Mouse (Mus musculus) CH12.LX (cell line): Measurements from ENCODE around the gene Cbx1. TPM values are rescaled to one million over a fixed set of nuclear protein-coding genes. Genes with fewer than 3 reads are reported as not detected.

Source experiments
- DNase-seq: peaks from one replicate; pipeline ENCODE4 v3.0.0-alpha.2; 2013; ENCODE audit errors: extremely low read depth
- H3K27ac ChIP-seq: 2 replicates; pipeline ENCODE4 v1.5.1; 2012; ENCODE audit warnings: low read depth, mild to moderate bottlenecking, control low read depth, moderate library complexity; ENCODE audit not compliant: insufficient read depth
- H3K27me3 ChIP-seq: replicated peaks from 2 replicates; pipeline ENCODE3; 2012; ENCODE audit warnings: inconsistent platforms
- H3K36me3 ChIP-seq, 2 experiments: replicated peaks in 1 of 2; 2 replicates each; pipeline versions ENCODE3 to v1.6.1; 2012; ENCODE audit warnings: inconsistent platforms in 1 of 2, low read length in 1 of 2, mild to moderate bottlenecking in 1 of 2, mixed read lengths in 1 of 2, moderate library complexity in 1 of 2; ENCODE audit not compliant: control insufficient read depth in 1 of 2, insufficient read depth in 1 of 2
- H3K4me1 ChIP-seq, 2 experiments: 2 replicates each; pipeline ENCODE4 v1.6.1; 2012; ENCODE audit warnings: inconsistent platforms in 1 of 2, moderate library complexity in 1 of 2; ENCODE audit not compliant: insufficient read depth in 2 of 2, control insufficient read depth in 1 of 2
- H3K4me2 ChIP-seq: 2 replicates; pipeline ENCODE4 v1.6.1; 2012; ENCODE audit warnings: low read depth, mild to moderate bottlenecking, control low read depth; ENCODE audit not compliant: poor library complexity, insufficient read depth, severe bottlenecking
- H3K4me3 ChIP-seq, 3 experiments: fragments of 150-350 bp in 1 of 3; sonication (generic) in 1 of 3; replicated peaks in 1 of 3; 2 replicates each; pipeline versions ENCODE3 to v1.5.1; 2011 to 2012; ENCODE audit warnings: low read depth in 2 of 3, low read length in 2 of 3, mild to moderate bottlenecking in 2 of 3, moderate library complexity in 2 of 3, control low read depth in 1 of 3, improper control_type of control experiment in 1 of 3, inconsistent platforms in 1 of 3, mixed read lengths in 1 of 3; ENCODE audit not compliant: poor library complexity in 1 of 3
- H3K79me2 ChIP-seq: replicated peaks from 2 replicates; pipeline ENCODE4 v1.6.1; 2012; ENCODE audit warnings: mild to moderate bottlenecking, moderate library complexity; ENCODE audit not compliant: control insufficient read depth, poor library complexity, insufficient read depth, severe bottlenecking; ENCODE audit errors: extremely low read depth
- H3K9ac ChIP-seq: 2 replicates; pipeline ENCODE4 v1.6.1; 2012; ENCODE audit warnings: low read depth, mild to moderate bottlenecking, control low read depth, moderate library complexity; ENCODE audit not compliant: insufficient read depth
- H3K9me3 ChIP-seq: replicated peaks from 2 replicates; pipeline ENCODE3; 2012; ENCODE audit warnings: low read length, inconsistent platforms, mixed read lengths
- BHLHE40 ChIP-seq: IDR thresholded peaks from 2 replicates; pipeline ENCODE4 v1.6.1; 2011; ENCODE audit warnings: mild to moderate bottlenecking, low read depth, low read length, improper control_type of control experiment
- CHD1 ChIP-seq: IDR thresholded peaks from 2 replicates; pipeline ENCODE4 v1.6.1; 2012; ENCODE audit warnings: low read depth, low read length, improper control_type of control experiment, inconsistent platforms
- CTCF ChIP-seq, 2 experiments: IDR thresholded peaks in 1 of 2; conservative IDR thresholded peaks in 1 of 2; 2 replicates each; pipeline ENCODE4 v1.5.1; 2011 to 2012; ENCODE audit warnings: low read depth in 2 of 2, low read length in 2 of 2, improper control_type of control experiment in 1 of 2, inconsistent platforms in 1 of 2, mild to moderate bottlenecking in 1 of 2, moderate library complexity in 1 of 2
- E2F4 ChIP-seq: IDR thresholded peaks from 2 replicates; pipeline ENCODE4 v1.6.1; 2011; ENCODE audit warnings: low read depth, low read length, improper control_type of control experiment; ENCODE audit not compliant: insufficient replicate concordance
- EP300 ChIP-seq: IDR thresholded peaks from 2 replicates; pipeline ENCODE4 v1.6.1; 2011; ENCODE audit warnings: low read length, improper control_type of control experiment
- ETS1 ChIP-seq: conservative IDR thresholded peaks from 2 replicates; pipeline ENCODE4 v1.6.1; 2012; ENCODE audit warnings: low read depth, mild to moderate bottlenecking, inconsistent platforms, low read length, improper control_type of control experiment, moderate library complexity
- GABPA ChIP-seq: IDR thresholded peaks from 2 replicates; pipeline ENCODE4 v1.6.1; 2012; ENCODE audit warnings: low read depth, low read length, improper control_type of control experiment, inconsistent platforms; ENCODE audit not compliant: insufficient replicate concordance
- HCFC1 ChIP-seq: IDR thresholded peaks from 2 replicates; pipeline ENCODE4 v1.6.1; 2012; ENCODE audit warnings: low read depth, mild to moderate bottlenecking, inconsistent platforms, low read length, improper control_type of control experiment
- IRF4 ChIP-seq: IDR thresholded peaks from 2 replicates; pipeline ENCODE4 v1.6.1; 2014; ENCODE audit warnings: low read depth, mild to moderate bottlenecking, inconsistent platforms, low read length, improper control_type of control experiment
- JUN ChIP-seq: IDR thresholded peaks from 2 replicates; pipeline ENCODE4 v1.6.1; 2011; ENCODE audit warnings: low read depth, mild to moderate bottlenecking, low read length, improper control_type of control experiment, moderate library complexity; ENCODE audit not compliant: insufficient read depth
- JUND ChIP-seq: conservative IDR thresholded peaks from 2 replicates; pipeline ENCODE4 v1.6.1; 2011; ENCODE audit warnings: low read depth, low read length, improper control_type of control experiment
- MAFK ChIP-seq: IDR thresholded peaks from 2 replicates; pipeline ENCODE4 v1.6.1; 2011; ENCODE audit warnings: low read length, improper control_type of control experiment; ENCODE audit not compliant: insufficient replicate concordance
- MAZ ChIP-seq: IDR thresholded peaks from 2 replicates; pipeline ENCODE4 v1.6.1; 2012; ENCODE audit warnings: low read depth, mild to moderate bottlenecking, inconsistent platforms, low read length, improper control_type of control experiment, moderate library complexity
- MEF2A ChIP-seq: IDR thresholded peaks from 2 replicates; pipeline ENCODE4 v1.6.1; 2014; ENCODE audit warnings: low read depth, mild to moderate bottlenecking, inconsistent platforms, low read length, improper control_type of control experiment, borderline replicate concordance
- MYC ChIP-seq: IDR thresholded peaks from 2 replicates; pipeline ENCODE4 v1.6.1; 2011; ENCODE audit warnings: low read depth, mild to moderate bottlenecking, improper control_type of control experiment, low read length
- NELFE ChIP-seq: IDR thresholded peaks from 2 replicates; pipeline ENCODE4 v1.6.1; 2011; ENCODE audit warnings: low read depth, low read length, improper control_type of control experiment
- POLR2A ChIP-seq: IDR thresholded peaks from 2 replicates; pipeline ENCODE4 v1.6.1; 2011; ENCODE audit warnings: low read depth, mild to moderate bottlenecking, improper control_type of control experiment, low read length
- POLR2AphosphoS2 ChIP-seq: IDR thresholded peaks from 2 replicates; pipeline ENCODE4 v1.6.1; 2011; ENCODE audit warnings: low read depth, low read length, improper control_type of control experiment
- RAD21 ChIP-seq: IDR thresholded peaks from 2 replicates; pipeline ENCODE4 v1.6.1; 2011; ENCODE audit warnings: low read depth, mild to moderate bottlenecking, low read length, improper control_type of control experiment, moderate library complexity
- RCOR1 ChIP-seq: conservative IDR thresholded peaks from 2 replicates; pipeline ENCODE4 v1.6.1; 2012; ENCODE audit warnings: low read depth, mild to moderate bottlenecking, inconsistent platforms, low read length, improper control_type of control experiment
- SMC3 ChIP-seq: IDR thresholded peaks from 2 replicates; pipeline ENCODE4 v1.6.1; 2011; ENCODE audit warnings: low read depth, low read length, improper control_type of control experiment
- TBP ChIP-seq: conservative IDR thresholded peaks from 2 replicates; pipeline ENCODE4 v1.6.1; 2011; ENCODE audit warnings: low read depth, low read length, improper control_type of control experiment
- USF2 ChIP-seq: conservative IDR thresholded peaks from 2 replicates; pipeline ENCODE4 v1.6.1; 2011; ENCODE audit warnings: low read depth, low read length, improper control_type of control experiment
- ZC3H11A ChIP-seq: IDR thresholded peaks from 2 replicates; pipeline ENCODE4 v1.6.1; 2012; ENCODE audit warnings: low read depth, mild to moderate bottlenecking, inconsistent platforms, low read length, improper control_type of control experiment
- ZMIZ1 ChIP-seq: IDR thresholded peaks from 2 replicates; pipeline ENCODE4 v1.6.1; 2012; ENCODE audit warnings: low read depth, mild to moderate bottlenecking, inconsistent platforms, low read length, improper control_type of control experiment
- ZNF384 ChIP-seq: IDR thresholded peaks from 2 replicates; pipeline ENCODE4 v1.6.1; 2012; ENCODE audit warnings: low read depth, low read length, improper control_type of control experiment, inconsistent platforms
- dilution Hi-C: fragments of 300-500 bp; cut with MboI; formaldehyde crosslinking; loops from 2 replicates; pipeline ENCODE4 v1.14.3; 2020; ENCODE audit warnings: low sequenced_read_pairs; ENCODE audit not compliant: extremely low pct_unique_long_range_greater_than_20kb, extremely low pct_ligation_motif_present
- in situ Hi-C: fragments of 300-500 bp; cut with MboI; formaldehyde crosslinking; loops from 3 replicates; pipeline ENCODE4 v1.14.3; 2019; ENCODE audit warnings: low sequenced_read_pairs, low pct_ligation_motif_present, low pct_unique_long_range_greater_than_20kb, mixed read lengths
- polyA plus RNA-seq: library from polyadenylated mRNA; unstranded; fragments of >175 nt; gene quantifications from 2 replicates; pipeline ENCODE4 v1.2.1, GENCODE M21; 2012; ENCODE audit warnings: low read depth; ENCODE audit not compliant: insufficient read length
- total RNA-seq, 2 experiments: library from RNA; depleted of rRNA; stranded (reverse); fragments of 300-350 nt in 1 of 2; fragments of >200 nt in 1 of 2; gene quantifications; 2 replicates each; pipeline ENCODE4 v1.2.3; 2012 to 2014

Gene Cbx1
- total and polyA plus RNA-seq, 3 experiments: 115 to 223 (median 144) TPM

GRCm38 (mm10) chr11:96837298-96837697 lies 48.4 kb downstream of the Cbx1 start:
- Histone ChIP-seq H3K4me2 (peak overlapping the region; percentile 58; the same call in 1 of the 2 replicates), H3K9ac (no peak overlapping the region), H3K4me1 (peaks cover 7 to 39% of the 10 kb centered on the region in 2 experiments), H3K27me3 (peaks cover 13% of the 10 kb centered on the region), H3K36me3 (no peaks in the 10 kb centered on the region), H3K27ac (no peak overlapping the region), H3K79me2 (no peaks in the 10 kb centered on the region), H3K9me3 (no peaks in the 10 kb centered on the region), H3K4me3 (no peak overlapping the region)
- peak; percentile 60 for DNase-seq
- dilution Hi-C loops (no loop called here), in situ Hi-C loops (loop anchor here (5.0 kb wide), 1 partner anchor 35 kb away; no protein-coding TSS in a partner anchor)
- TF ChIP-seq E2F4: no peak
- TF ChIP-seq POLR2A: no peak
- TF ChIP-seq HCFC1: no peak; the same call in 1 of the 2 replicates
- TF ChIP-seq IRF4: peak; percentile 66; the same call in 1 of the 2 replicates
- TF ChIP-seq MAZ: peak; percentile 60; the same call in 1 of the 2 replicates
- peak in 1 of 2 experiments; percentile 86; a peak in 3 of 4 replicates for TF ChIP-seq CTCF (conservative IDR thresholded peaks at IDR 0.05 in 1 of 2, IDR thresholded peaks at IDR 0.05 in 1 of 2; ENCODE audit: low read depth in 2 of 2, low read length in 2 of 2)
- no peak for TF ChIP-seq POLR2AphosphoS2
- peak; percentile 52; the same call in 1 of the 2 replicates for TF ChIP-seq MEF2A
- no peak for TF ChIP-seq RCOR1
- TF ChIP-seq NELFE: peak; percentile 52; the same call in 1 of the 2 replicates
- peak; percentile 77 for TF ChIP-seq SMC3
- TF ChIP-seq USF2: no peak
- TF ChIP-seq MYC: no peak
- TF ChIP-seq ZNF384: no peak
- TF ChIP-seq BHLHE40: no peak
- TF ChIP-seq GABPA: no peak
- TF ChIP-seq RAD21: peak; percentile 84

- no peak overlapping the region for H3K4me3 ChIP-seq
- no peak overlapping the region for H3K27ac ChIP-seq
- peaks cover 6 to 29% of the 10 kb centered on the region in 2 experiments for H3K4me1 ChIP-seq
- no peaks in the 10 kb centered on the region for H3K36me3 ChIP-seq
- no peak overlapping the region for H3K4me2 ChIP-seq
- H3K27me3 ChIP-seq: peaks cover 13% of the 10 kb centered on the region
- no peaks in the 10 kb centered on the region for H3K9me3 ChIP-seq
- H3K79me2 ChIP-seq: no peaks in the 10 kb centered on the region
- DNase-seq: no peak
- no peak overlapping the region for H3K9ac ChIP-seq
- dilution Hi-C loops: no loop called here
- TF ChIP-seq ETS1 (no peak), JUN (no peak), ZMIZ1 (no peak), USF2 (no peak), POLR2A (no peak), EP300 (no peak), TBP (no peak), MAFK (no peak), MYC (no peak), CHD1 (no peak), MEF2A (no peak), IRF4 (no peak), NELFE (no peak), RCOR1 (no peak), ZNF384 (no peak), JUND (no peak), ZC3H11A (no peak), SMC3 (no peak)
- TF ChIP-seq, all 38 proteins: peak for 0
- in situ Hi-C loops: loop anchor here (5.0 kb wide), 1 partner anchor 36 kb away; no protein-coding TSS in a partner anchor
Measured at GRCm38 (mm10) chr11:96838341-96838740, 49.4 kb downstream of the Cbx1 start.
